Mouse (Mus musculus) forebrain, embryonic 11.5 days (tissue): ENCODE measurements around the gene Plcb1. TPM values are rescaled to one million over a fixed set of nuclear protein-coding genes. Genes with fewer than 3 reads are reported as not detected.

Source experiments
- ATAC-seq: fragments of 200-750 bp; cut with Nextera tagmentation; replicated peaks from 2 replicates; pipeline ENCODE4 v1.8.0; 2017; ENCODE audit warnings: moderate TSS enrichment; ENCODE audit not compliant: low FRiP score
- DNase-seq: peaks from one replicate; pipeline ENCODE4 v3.0.0-alpha.2; 2017; ENCODE audit warnings: low spot score
- H3K27ac ChIP-seq: fragments of 300-500 bp; sonication (generic); 2 replicates; pipeline ENCODE4 v1.5.1; 2014; ENCODE audit warnings: low read depth, low read length
- H3K27me3 ChIP-seq: fragments of 300-500 bp; sonication (generic); 2 replicates; pipeline ENCODE4 v1.6.1; 2014; ENCODE audit warnings: mild to moderate bottlenecking, low read length, mixed read lengths; ENCODE audit not compliant: control insufficient read depth, insufficient read depth
- H3K36me3 ChIP-seq: fragments of 300-500 bp; sonication (generic); 2 replicates; pipeline ENCODE4 v1.6.1; 2014; ENCODE audit warnings: mild to moderate bottlenecking, low read length, moderate library complexity, mixed read lengths; ENCODE audit not compliant: control insufficient read depth, insufficient read depth
- H3K4me1 ChIP-seq: fragments of 300-500 bp; sonication (generic); replicated peaks from 2 replicates; pipeline ENCODE4 v1.6.1; 2014; ENCODE audit warnings: low read length, mixed read lengths; ENCODE audit not compliant: control insufficient read depth, insufficient read depth
- H3K4me2 ChIP-seq: fragments of 300-500 bp; sonication (generic); 2 replicates; pipeline ENCODE4 v1.6.1; 2014; ENCODE audit warnings: low read depth, mild to moderate bottlenecking, low read length, moderate library complexity, mixed read lengths; ENCODE audit not compliant: severe bottlenecking
- H3K4me3 ChIP-seq: fragments of 300-500 bp; sonication (generic); 2 replicates; pipeline ENCODE4 v1.5.1; 2014; ENCODE audit warnings: low read depth, low read length
- H3K9ac ChIP-seq: fragments of 300-500 bp; sonication (generic); 2 replicates; pipeline ENCODE4 v1.6.1; 2014; ENCODE audit warnings: low read length
- H3K9me3 ChIP-seq: fragments of 300-500 bp; sonication (generic); 2 replicates; pipeline ENCODE4 v1.6.1; 2016; ENCODE audit warnings: low read length, mixed read lengths; ENCODE audit not compliant: control insufficient read depth
- WGBS: fragments of 180-500 bp; shearing (Covaris S2); extraction: QIAGEN DNeasy Blood & Tissue Kit; methylation state at CpG from one replicate; pipeline ENCODE4 v1.1.7; 2014; 5-methylcytosine and 5-hydroxymethylcytosine counted together
- polyA plus RNA-seq: library from polyadenylated mRNA; unstranded; fragments of >200 nt; fragmentation: Nextera tagmentation; extraction: Ambion mirVana; gene quantifications from 2 replicates; pipeline ENCODE4 v1.2.1, GENCODE M21; 2014

Plcb1 gene
- polyA plus RNA-seq, 1 experiment from 2014 or later, result 12.8 TPM

DNA sequence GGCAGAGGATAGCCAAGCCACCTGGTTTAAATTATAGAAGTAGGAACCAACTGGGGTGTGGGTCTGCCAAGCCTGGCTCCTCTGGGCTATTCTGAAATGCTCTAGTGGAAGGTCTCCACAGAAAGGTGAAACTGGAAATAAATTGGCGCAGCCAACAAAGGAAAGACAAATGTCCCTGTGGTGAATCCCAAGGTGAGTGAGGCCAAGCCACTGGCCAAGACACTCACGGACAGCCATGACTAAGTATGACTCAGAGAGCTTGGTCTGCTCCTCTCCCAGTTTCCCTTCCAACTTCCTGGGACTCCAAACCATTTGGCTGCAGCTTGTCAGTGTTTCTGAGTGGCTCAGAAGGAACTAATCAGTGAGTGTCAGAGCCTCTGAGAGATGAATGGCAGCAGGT lies 126.7 kb downstream of the Plcb1 start:
- no peaks in the 10 kb centered on the region for H3K36me3 ChIP-seq
- DNase-seq (no peak), ATAC-seq (no peak)
- H3K4me1 ChIP-seq, result no peaks in the 10 kb centered on the region; the same call in 1 of the 2 replicates
- no peak overlapping the region for H3K27ac ChIP-seq
- H3K9me3 ChIP-seq, result no peaks in the 10 kb centered on the region
- H3K4me2 ChIP-seq, result no peak overlapping the region
- no peaks in the 10 kb centered on the region for H3K27me3 ChIP-seq
- H3K4me3 ChIP-seq, result no peak overlapping the region
- 81% methylated on average over 2 of the region's 2 CpGs for WGBS
- no peak overlapping the region for H3K9ac ChIP-seq

DNA sequence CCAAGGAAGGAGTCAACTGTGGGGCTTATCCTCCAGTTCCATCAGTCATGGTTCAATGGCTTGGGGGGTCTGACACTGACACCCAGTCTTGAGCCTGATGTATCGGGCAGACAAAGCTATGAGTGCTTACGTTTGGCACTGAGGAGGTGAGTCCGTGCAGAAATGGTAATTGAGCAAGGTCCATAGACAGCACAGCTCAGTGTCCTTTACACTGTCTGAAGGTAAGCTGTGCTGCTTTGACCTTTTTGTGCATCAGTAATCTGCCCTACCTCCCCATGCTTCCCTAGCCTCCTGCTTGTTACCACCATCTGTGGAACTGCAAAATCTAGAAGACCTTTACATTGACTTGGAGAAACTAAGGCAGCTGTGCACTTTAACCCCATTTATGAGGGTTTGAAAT lies 127.7 kb downstream of the Plcb1 start:
- ATAC-seq (no peak), DNase-seq (no peak)
- Histone ChIP-seq H3K4me2 (no peak overlapping the region), H3K4me1 (no peaks in the 10 kb centered on the region; the same call in 1 of the 2 replicates), H3K9ac (no peak overlapping the region), H3K9me3 (no peaks in the 10 kb centered on the region), H3K36me3 (no peaks in the 10 kb centered on the region), H3K27me3 (no peaks in the 10 kb centered on the region), H3K27ac (no peak overlapping the region), H3K4me3 (no peak overlapping the region)
- WGBS, result 94% methylated on average over 3 of the region's 3 CpGs

DNA sequence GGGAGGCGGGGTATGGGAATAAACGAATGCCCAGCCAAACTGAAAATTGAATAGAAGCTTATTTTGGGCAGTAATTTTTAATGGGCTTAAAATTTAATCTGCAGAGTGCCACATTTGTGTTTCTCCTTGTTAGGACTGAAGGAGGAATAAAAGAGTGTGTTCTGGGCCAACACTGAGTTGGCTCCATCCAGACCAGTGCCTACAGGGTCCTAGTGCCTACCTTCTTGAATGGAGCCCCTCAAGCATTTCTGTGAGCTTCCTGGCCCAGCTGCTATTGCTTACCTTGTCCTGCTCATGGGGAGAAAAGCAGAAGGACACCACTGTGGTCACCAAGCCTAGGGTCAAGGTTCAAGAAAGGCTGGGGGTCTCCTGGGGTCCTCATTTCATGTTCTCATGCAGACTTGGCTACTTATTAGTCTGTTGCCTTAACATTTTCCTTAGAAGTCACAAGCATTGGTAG lies 128.3 kb downstream of the Plcb1 start:
- 80% methylated on average over 2 of the region's 2 CpGs for WGBS
- Histone ChIP-seq H3K9me3 (no peaks in the 10 kb centered on the region), H3K4me3 (no peak overlapping the region), H3K9ac (no peak overlapping the region), H3K4me2 (no peak overlapping the region), H3K4me1 (no peaks in the 10 kb centered on the region; the same call in 1 of the 2 replicates), H3K27me3 (no peaks in the 10 kb centered on the region), H3K27ac (no peak overlapping the region), H3K36me3 (no peaks in the 10 kb centered on the region)
- ATAC-seq, result no peak
- DNase-seq, result no peak

DNA sequence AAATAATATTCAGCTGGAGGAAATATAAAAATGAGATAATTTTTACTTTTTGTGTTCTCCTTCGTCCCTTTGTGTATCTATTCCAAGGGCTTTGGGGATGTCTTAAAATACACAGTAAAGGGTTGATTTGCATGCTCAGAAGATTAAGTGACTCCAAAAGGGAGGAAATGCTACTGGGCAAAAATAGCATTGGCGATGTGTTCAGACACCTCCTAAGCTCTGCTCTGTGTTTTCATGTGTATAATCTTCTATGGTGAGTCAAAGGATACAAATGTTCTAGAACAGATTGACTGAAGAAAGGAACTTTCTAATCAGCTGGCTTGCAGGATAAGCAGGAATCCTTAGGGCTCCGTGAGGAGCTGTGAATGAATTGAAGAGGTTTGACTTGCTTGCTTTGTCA lies 129.2 kb downstream of the Plcb1 start:
- WGBS, result 85% methylated on average over 3 of the region's 3 CpGs
- no peak for ATAC-seq
- H3K27me3 ChIP-seq, result no peaks in the 10 kb centered on the region

DNA sequence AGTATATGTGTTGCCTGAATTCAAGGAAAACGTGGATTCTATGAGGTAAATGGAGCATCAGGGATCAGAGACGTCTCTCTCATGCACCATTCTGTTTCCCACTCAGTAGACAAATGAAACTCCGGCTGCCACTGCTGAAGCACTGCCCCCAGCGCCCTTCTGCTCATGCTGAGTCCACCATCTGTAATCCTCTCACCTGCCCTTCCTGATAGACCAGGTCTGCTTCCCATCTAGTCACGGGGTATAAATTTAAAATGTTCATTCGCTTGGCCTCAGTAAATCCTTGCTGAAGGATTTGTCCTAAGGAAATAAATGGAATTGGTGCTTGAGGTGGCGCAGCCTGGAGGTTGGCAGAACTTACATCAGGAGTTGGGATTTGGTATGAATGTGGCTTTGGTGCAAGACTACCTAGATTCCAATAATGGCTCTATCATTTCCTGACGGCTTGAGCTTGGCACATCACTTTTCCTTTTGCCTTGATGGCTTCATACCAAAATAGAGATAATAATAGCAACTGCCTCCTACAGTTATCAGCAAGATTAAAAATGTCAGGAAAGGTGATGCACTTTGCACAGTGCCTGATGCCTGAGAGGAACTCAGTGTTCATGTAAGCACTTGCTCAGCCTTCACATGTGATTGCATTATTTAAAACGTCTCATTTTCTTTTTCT lies 134.9 kb downstream of the Plcb1 start:
- H3K9ac ChIP-seq, result no peak overlapping the region
- H3K4me2 ChIP-seq, result no peak overlapping the region
- H3K4me1 ChIP-seq, result no peaks in the 10 kb centered on the region
- ATAC-seq (no peak), DNase-seq (no peak)
- no peaks in the 10 kb centered on the region for H3K27me3 ChIP-seq
- H3K36me3 ChIP-seq, result no peaks in the 10 kb centered on the region
- H3K9me3 ChIP-seq, result no peaks in the 10 kb centered on the region
- WGBS, result 88% methylated on average over 9 of the region's 9 CpGs
- H3K27ac ChIP-seq, result no peak overlapping the region
- H3K4me3 ChIP-seq, result no peak overlapping the region

More for the DNA sequence above, 129.2 kb downstream of the Plcb1 start:
- H3K4me1 ChIP-seq, result no peaks in the 10 kb centered on the region; the same call in 1 of the 2 replicates
- no peak for DNase-seq
- no peaks in the 10 kb centered on the region for H3K36me3 ChIP-seq
- no peak overlapping the region for H3K4me3 ChIP-seq
- no peaks in the 10 kb centered on the region for H3K9me3 ChIP-seq
- H3K9ac ChIP-seq, result no peak overlapping the region
- no peak overlapping the region for H3K4me2 ChIP-seq
- H3K27ac ChIP-seq, result no peak overlapping the region

DNA sequence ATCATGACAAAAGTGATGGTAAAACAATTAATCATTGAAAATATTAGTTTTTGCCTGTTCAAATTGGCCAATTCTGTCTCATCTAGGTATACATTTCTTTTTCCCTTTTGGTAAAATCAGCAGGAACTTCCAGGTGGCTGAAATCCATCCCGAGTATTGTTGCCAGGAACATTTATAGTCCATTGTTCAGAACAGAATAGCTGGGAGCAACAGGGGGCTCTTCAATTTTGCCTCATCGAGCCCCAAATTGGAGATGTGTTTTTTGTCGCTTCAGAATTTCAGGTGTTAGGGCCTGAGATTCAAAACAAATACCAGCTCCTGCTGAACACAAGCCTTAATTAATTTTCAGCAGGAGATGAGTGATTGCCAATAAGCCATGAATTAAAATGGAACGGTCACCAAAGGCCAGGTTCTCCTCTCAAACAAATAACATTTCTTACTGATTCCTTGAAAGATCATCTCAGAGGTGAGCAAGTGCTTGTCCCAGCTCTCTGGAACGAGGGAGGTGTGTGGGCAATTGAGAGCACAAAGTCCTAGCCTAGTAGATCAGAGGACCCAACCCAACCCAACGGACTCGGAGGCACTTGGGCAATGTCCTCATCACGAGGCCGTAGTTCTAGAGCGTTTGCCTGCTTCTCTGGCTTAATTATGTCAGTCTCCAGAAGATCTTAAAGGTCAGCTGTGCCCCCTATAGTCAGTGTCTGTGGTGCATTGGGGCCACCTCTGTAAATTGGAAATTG lies 136.9 kb downstream of the Plcb1 start:
- ATAC-seq, result no peak
- WGBS, result 65% methylated on average over 10 of the region's 10 CpGs
- H3K9me3 ChIP-seq, result no peaks in the 10 kb centered on the region
- no peak overlapping the region for H3K4me2 ChIP-seq
- H3K27ac ChIP-seq, result no peak overlapping the region
- no peak overlapping the region for H3K9ac ChIP-seq
- no peak for DNase-seq
- no peaks in the 10 kb centered on the region for H3K4me1 ChIP-seq
- no peaks in the 10 kb centered on the region for H3K27me3 ChIP-seq
- H3K36me3 ChIP-seq, result no peaks in the 10 kb centered on the region
- no peak overlapping the region for H3K4me3 ChIP-seq

DNA sequence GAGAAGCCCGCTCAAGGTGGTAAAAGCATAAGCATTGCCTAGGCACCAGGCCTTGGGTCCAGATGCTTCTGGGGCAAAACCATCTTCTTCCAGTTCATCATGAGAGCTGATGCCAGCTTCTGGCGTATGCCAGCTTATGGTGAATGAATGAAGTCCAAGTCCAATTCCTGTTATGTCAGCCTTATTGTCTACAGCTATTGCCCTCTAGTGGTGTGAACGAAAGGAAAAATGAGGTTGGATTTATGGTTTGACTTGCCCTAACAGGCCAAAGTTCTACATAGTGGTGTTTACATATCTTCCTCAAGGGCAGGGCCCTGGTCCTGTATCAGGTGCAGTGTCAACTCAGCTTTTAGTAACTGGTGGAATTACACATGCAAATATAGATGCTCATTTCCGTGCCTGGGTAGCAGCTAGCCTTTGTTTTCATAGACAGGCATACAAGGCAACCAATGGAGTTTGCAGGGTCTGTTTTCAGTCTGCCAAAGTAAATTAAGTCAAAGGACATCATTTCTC lies 138.3 kb downstream of the Plcb1 start:
- H3K9ac ChIP-seq, result no peak overlapping the region
- ATAC-seq (no peak), DNase-seq (no peak)
- H3K27me3 ChIP-seq, result no peaks in the 10 kb centered on the region
- H3K36me3 ChIP-seq, result no peaks in the 10 kb centered on the region
- no peak overlapping the region for H3K27ac ChIP-seq
- no peaks in the 10 kb centered on the region for H3K4me1 ChIP-seq
- no peak overlapping the region for H3K4me2 ChIP-seq
- no peak overlapping the region for H3K4me3 ChIP-seq
- WGBS, result 88% methylated on average over 4 of the region's 4 CpGs
- no peaks in the 10 kb centered on the region for H3K9me3 ChIP-seq

DNA sequence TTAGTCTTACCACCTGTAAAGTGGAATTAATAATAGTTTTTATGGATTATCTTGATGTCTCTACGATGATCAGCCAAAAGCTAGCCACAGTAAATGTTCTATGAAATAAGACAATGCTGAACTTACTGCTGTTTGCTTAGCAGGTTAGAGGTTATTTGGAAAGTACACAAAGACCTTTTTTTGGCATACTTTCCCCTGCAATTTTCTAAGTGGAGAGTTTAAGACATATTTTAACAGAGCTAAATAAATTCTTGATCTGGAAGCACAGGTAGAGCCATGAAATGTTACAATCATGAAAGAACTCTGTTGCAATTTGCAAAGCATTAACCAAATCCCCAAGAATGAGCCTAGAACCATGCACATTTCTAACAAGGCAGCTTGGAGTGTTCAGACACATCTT lies 140.4 kb downstream of the Plcb1 start:
- Histone ChIP-seq H3K4me2 (no peak overlapping the region), H3K36me3 (no peaks in the 10 kb centered on the region)

More for the DNA sequence above, 140.4 kb downstream of the Plcb1 start:
- Histone ChIP-seq H3K9ac (no peak overlapping the region), H3K9me3 (no peaks in the 10 kb centered on the region), H3K27ac (no peak overlapping the region), H3K4me1 (0 out of 2 replicates have a peak, but pooled peaks cover 2% of the 10 kb centered on the region), H3K4me3 (no peak overlapping the region), H3K27me3 (no peaks in the 10 kb centered on the region)
- 81% methylated on average over 1 of the region's 1 CpGs for WGBS
- no peak for ATAC-seq
- DNase-seq, result no peak
